8 mouse cellular contexts compared by ENCODE assay signal in the genomic region with DNA sequence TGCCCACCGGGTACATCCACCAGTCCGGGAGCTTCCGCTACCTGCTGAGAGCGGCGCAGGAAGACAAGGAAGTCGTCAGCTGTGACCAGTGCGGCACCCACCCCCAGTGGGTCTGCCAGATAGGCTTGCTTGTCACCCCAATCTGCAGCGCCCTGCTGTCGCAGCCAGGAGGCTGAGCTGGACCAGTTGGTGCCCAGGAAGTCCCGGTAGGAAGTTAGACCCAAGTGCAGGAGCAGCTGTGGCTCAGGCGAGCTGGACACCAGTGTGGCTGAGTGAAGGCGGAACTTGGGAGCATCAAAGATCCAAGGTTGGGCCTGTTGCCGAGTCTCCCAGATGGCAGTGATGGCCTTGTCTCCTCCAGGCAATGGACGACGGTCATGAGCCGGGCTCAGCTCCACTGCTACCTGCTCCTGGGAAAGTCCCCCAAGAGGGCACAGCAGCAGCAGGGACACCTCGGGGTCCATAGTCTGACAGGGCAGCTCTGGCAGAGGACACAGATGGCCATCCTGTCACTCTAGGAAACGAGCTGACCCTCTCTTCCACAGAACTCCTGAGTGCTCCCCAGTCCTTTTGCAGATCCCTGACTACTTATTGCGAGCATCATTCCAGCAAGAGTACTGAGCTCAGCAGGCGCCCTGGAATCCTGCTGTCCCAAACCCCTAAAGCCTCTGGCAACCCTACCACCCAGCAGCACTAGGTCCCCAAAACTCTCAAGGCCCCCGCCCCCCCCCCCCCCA. TPM values are rescaled to one million over a fixed set of nuclear protein-coding genes. Genes with fewer than 3 reads are reported as not detected.
DNase-seq lines count a peak whose midpoint lies in the region; ATAC-seq and TF ChIP-seq lines count a peak whose summit lies in the region.

No protein-coding gene starts in this region.

- H3K27me3 ChIP-seq in heart, embryonic 11.5 days (ENCODE audit: control insufficient read depth, insufficient read depth, low read length) = no peaks in the 10 kb centered on the region
- no peaks in the 10 kb centered on the region for H3K27me3 ChIP-seq in E14TG2a.4 (ENCODE audit: insufficient read depth, low read length)
- H3K27me3 ChIP-seq in embryonic facial prominence, embryonic 13.5 days = no peaks in the 10 kb centered on the region
- H3K27me3 ChIP-seq in kidney, embryonic 16.5 days (ENCODE audit: insufficient read depth, low read length) = no peaks in the 10 kb centered on the region

- H3K4me3 ChIP-seq in heart, embryonic 11.5 days (ENCODE audit: low read depth, low read length) = peak overlapping the region; percentile 67
- H3K4me3 ChIP-seq in E14TG2a.4 (replicated peaks; ENCODE audit: low read length) = peak overlapping the region; percentile 84
- peak overlapping the region; percentile 66 for H3K4me3 ChIP-seq in embryonic facial prominence, embryonic 13.5 days
- H3K4me3 ChIP-seq in kidney, embryonic 16.5 days (ENCODE audit: low read length) = peak overlapping the region; percentile 67
- peak overlapping the region; percentile 67 for H3K4me3 ChIP-seq in olfactory bulb, adult 2 months (ENCODE audit: insufficient read depth, low read depth, low read length)

- H3K4me1 ChIP-seq in heart, embryonic 11.5 days (ENCODE audit: control insufficient read depth, insufficient read depth, low read length) = peaks cover 22% of the 10 kb centered on the region
- H3K4me1 ChIP-seq in E14TG2a.4 (replicated peaks; ENCODE audit: low read depth, low read length) = peaks cover 72% of the 10 kb centered on the region
- peaks cover 39% of the 10 kb centered on the region for H3K4me1 ChIP-seq in embryonic facial prominence, embryonic 13.5 days
- peaks cover 35% of the 10 kb centered on the region for H3K4me1 ChIP-seq in kidney, embryonic 16.5 days (ENCODE audit: insufficient read depth, low read length)
- peaks cover 38% of the 10 kb centered on the region for H3K4me1 ChIP-seq in olfactory bulb, adult 2 months (ENCODE audit: control insufficient read depth, insufficient read depth, low read length)

- no peak for ATAC-seq in heart, embryonic 11.5 days (replicated peaks; ENCODE audit: insufficient number of reproducible peaks, low FRiP score, low TSS enrichment)
- ATAC-seq in embryonic facial prominence, embryonic 13.5 days (ENCODE audit: insufficient number of reproducible peaks, insufficient read depth, low FRiP score, low TSS enrichment, low read depth) = no peak
- no peak for ATAC-seq in kidney, embryonic 16.5 days (ENCODE audit: low FRiP score, low TSS enrichment)
- ATAC-seq in megakaryocyte-erythroid progenitor cell, adult 5-6 weeks (replicated peaks; ENCODE audit: low FRiP score, low TSS enrichment, poor library complexity, severe bottlenecking) = no peak

- DNase-seq in heart, postnatal 4 days = no peak
- DNase-seq in right cerebral cortex, adult 2 months (ENCODE audit: low spot score in 2 of 2) = no peak

- peaks cover 4% of the 10 kb centered on the region; the same call in 1 of the 2 replicates for H3K9me3 ChIP-seq in heart, embryonic 11.5 days (replicated peaks; ENCODE audit: control insufficient read depth, low read length)
- H3K9me3 ChIP-seq in E14TG2a.4 (ENCODE audit: low read length) = peaks cover 19% of the 10 kb centered on the region
- H3K9me3 ChIP-seq in embryonic facial prominence, embryonic 13.5 days = no peaks in the 10 kb centered on the region
- no peaks in the 10 kb centered on the region for H3K9me3 ChIP-seq in kidney, embryonic 16.5 days (ENCODE audit: low read length)

- H3K4me2 ChIP-seq in heart, embryonic 11.5 days = peak overlapping the region; percentile 93
- H3K4me2 ChIP-seq in embryonic facial prominence, embryonic 13.5 days = peak overlapping the region; percentile 81
- H3K4me2 ChIP-seq in kidney, embryonic 16.5 days (replicated peaks; ENCODE audit: low read depth, low read length) = peak overlapping the region; percentile 90

- H3K36me3 ChIP-seq in heart, embryonic 11.5 days (ENCODE audit: control insufficient read depth, insufficient read depth, low read length) = peaks cover 19% of the 10 kb centered on the region
- peaks cover 27% of the 10 kb centered on the region for H3K36me3 ChIP-seq in E14TG2a.4 (ENCODE audit: insufficient read depth, low read length)
- peaks cover 27% of the 10 kb centered on the region for H3K36me3 ChIP-seq in embryonic facial prominence, embryonic 13.5 days
- H3K36me3 ChIP-seq in kidney, embryonic 16.5 days (ENCODE audit: insufficient read depth, low read length) = peaks cover 16% of the 10 kb centered on the region

- no peak for TF ChIP-seq CTCF in E14TG2a.4 (conservative IDR thresholded peaks at IDR 0.05; ENCODE audit: low read length)
- TF ChIP-seq CTCF in olfactory bulb, adult 2 months (IDR thresholded peaks at IDR 0.05; ENCODE audit: insufficient read depth, low read depth, low read length) = no peak

- 44% methylated on average over 21 of the region's 21 CpGs for WGBS in heart, embryonic 11.5 days (ENCODE audit: insufficient replicate concordance)
- WGBS in embryonic facial prominence, embryonic 13.5 days = 49% methylated on average over 21 of the region's 21 CpGs
- 45% methylated on average over 21 of the region's 21 CpGs for WGBS in kidney, embryonic 16.5 days
- 41% methylated on average over 20 of the region's 21 CpGs for WGBS in olfactory bulb, adult 2 months

- TF ChIP-seq POLR2A in olfactory bulb, adult 2 months (IDR thresholded peaks at IDR 0.05; ENCODE audit: insufficient read depth, low read depth, low read length) = no peak

- peak overlapping the region; percentile 78 for H3K9ac ChIP-seq in heart, embryonic 11.5 days (ENCODE audit: low read depth, low read length)
- peak overlapping the region; percentile 83 for H3K9ac ChIP-seq in embryonic facial prominence, embryonic 13.5 days
- peak overlapping the region; percentile 86 for H3K9ac ChIP-seq in kidney, embryonic 16.5 days (replicated peaks; ENCODE audit: low read length)

- peak overlapping the region; percentile 50; the same call in 1 of the 2 replicates for H3K27ac ChIP-seq in heart, embryonic 11.5 days (ENCODE audit: low read depth, low read length)
- peak overlapping the region; percentile 49; the same call in 1 of the 2 replicates for H3K27ac ChIP-seq in embryonic facial prominence, embryonic 13.5 days
- H3K27ac ChIP-seq in kidney, embryonic 16.5 days (ENCODE audit: low read length) = peak overlapping the region; percentile 35
- H3K27ac ChIP-seq in olfactory bulb, adult 2 months (ENCODE audit: insufficient read depth, low read depth, low read length) = no peak overlapping the region

RNA-seq across cellular contexts. Expression of a gene that starts 0.5 kb away (rescaled TPM):
- polyA plus RNA-seq in heart, embryonic 11.5 days (2014; fragmentation: Nextera tagmentation; extraction: Ambion mirVana) = 24.6 and 25.2 TPM in 2 replicates
- 10 to 100 TPM; 27.2 to 29.0 TPM for total RNA-seq in heart, postnatal 4 days (2021)
- polyA plus RNA-seq in embryonic facial prominence, embryonic 13.5 days (2015; fragmentation: Nextera tagmentation; extraction: Ambion mirVana) = 19.7 and 22.4 TPM in 2 replicates
- polyA plus RNA-seq in kidney, embryonic 16.5 days (2015; fragmentation: Nextera tagmentation; extraction: Ambion mirVana) = 30.9 and 35.0 TPM in 2 replicates
- not detected in 2 replicates for polyA plus RNA-seq in olfactory bulb, adult 2 months (2012; ENCODE audit: insufficient read depth, insufficient read length, low replicate concordance, missing spikeins)
- 11.1 TPM in 2 replicates for total RNA-seq in megakaryocyte-erythroid progenitor cell, adult 5-6 weeks (2014; fragmentation: Nextera tagmentation)
- total RNA-seq in megakaryocyte-erythroid progenitor cell, adult 5-6 weeks (2017) = 5.4 and 6.5 TPM in 2 replicates

RNA-seq across cellular contexts. Expression of a gene that starts 0.5 kb away (rescaled TPM):
- polyA plus RNA-seq in heart, embryonic 11.5 days (2014; fragmentation: Nextera tagmentation; extraction: Ambion mirVana) = 13.4 and 14.7 TPM in 2 replicates
- 10 to 100 TPM; 22.6 to 25.7 TPM for total RNA-seq in heart, postnatal 4 days (2021)
- 11.9 and 12.4 TPM in 2 replicates for polyA plus RNA-seq in embryonic facial prominence, embryonic 13.5 days (2015; fragmentation: Nextera tagmentation; extraction: Ambion mirVana)
- 12.6 and 13.1 TPM in 2 replicates for polyA plus RNA-seq in kidney, embryonic 16.5 days (2015; fragmentation: Nextera tagmentation; extraction: Ambion mirVana)
- not detected in 2 replicates for polyA plus RNA-seq in olfactory bulb, adult 2 months (2012; ENCODE audit: insufficient read depth, insufficient read length, low replicate concordance, missing spikeins)
- 0.57 and 1.9 TPM in 2 replicates for total RNA-seq in megakaryocyte-erythroid progenitor cell, adult 5-6 weeks (2014; fragmentation: Nextera tagmentation)
- total RNA-seq in megakaryocyte-erythroid progenitor cell, adult 5-6 weeks (2017) = 3.4 TPM in 1 of 2 replicates, not detected in the other

RNA-seq across cellular contexts. Expression of a gene that starts 3.1 kb away (rescaled TPM):
- 26.3 and 28.5 TPM in 2 replicates for polyA plus RNA-seq in heart, embryonic 11.5 days (2014; fragmentation: Nextera tagmentation; extraction: Ambion mirVana)
- total RNA-seq in heart, postnatal 4 days (2021) = 10 to 100 TPM; 48.7 to 49.2 TPM
- polyA plus RNA-seq in embryonic facial prominence, embryonic 13.5 days (2015; fragmentation: Nextera tagmentation; extraction: Ambion mirVana) = 23.0 and 23.8 TPM in 2 replicates
- 26.8 and 27.3 TPM in 2 replicates for polyA plus RNA-seq in kidney, embryonic 16.5 days (2015; fragmentation: Nextera tagmentation; extraction: Ambion mirVana)
- polyA plus RNA-seq in olfactory bulb, adult 2 months (2012; ENCODE audit: insufficient read depth, insufficient read length, low replicate concordance, missing spikeins) = not detected in 2 replicates
- 15.0 and 17.0 TPM in 2 replicates for total RNA-seq in megakaryocyte-erythroid progenitor cell, adult 5-6 weeks (2014; fragmentation: Nextera tagmentation)
- total RNA-seq in megakaryocyte-erythroid progenitor cell, adult 5-6 weeks (2017) = 8.5 and 11.5 TPM in 2 replicates

RNA-seq across cellular contexts. Expression of a gene that starts 8.0 kb away (rescaled TPM):
- polyA plus RNA-seq in heart, embryonic 11.5 days (2014; fragmentation: Nextera tagmentation; extraction: Ambion mirVana) = 76.9 and 79.1 TPM in 2 replicates
- total RNA-seq in heart, postnatal 4 days (2021) = 100 to 1,000 TPM; 263 to 265 TPM
- polyA plus RNA-seq in embryonic facial prominence, embryonic 13.5 days (2015; fragmentation: Nextera tagmentation; extraction: Ambion mirVana) = 53.4 and 58.6 TPM in 2 replicates
- polyA plus RNA-seq in kidney, embryonic 16.5 days (2015; fragmentation: Nextera tagmentation; extraction: Ambion mirVana) = 25.1 and 37.3 TPM in 2 replicates
- polyA plus RNA-seq in olfactory bulb, adult 2 months (2012; ENCODE audit: insufficient read depth, insufficient read length, low replicate concordance, missing spikeins) = not detected in 2 replicates
- total RNA-seq in megakaryocyte-erythroid progenitor cell, adult 5-6 weeks (2014; fragmentation: Nextera tagmentation) = 56.3 and 71.4 TPM in 2 replicates
- 13.2 and 16.9 TPM in 2 replicates for total RNA-seq in megakaryocyte-erythroid progenitor cell, adult 5-6 weeks (2017)

RNA-seq across cellular contexts. Expression of a gene that starts 15.1 kb away (rescaled TPM):
- 84.5 and 88.4 TPM in 2 replicates for polyA plus RNA-seq in heart, embryonic 11.5 days (2014; fragmentation: Nextera tagmentation; extraction: Ambion mirVana)
- total RNA-seq in heart, postnatal 4 days (2021) = 10 to 100 TPM; 23.5 to 26.6 TPM
- polyA plus RNA-seq in embryonic facial prominence, embryonic 13.5 days (2015; fragmentation: Nextera tagmentation; extraction: Ambion mirVana) = 84.4 and 95.1 TPM in 2 replicates
- polyA plus RNA-seq in kidney, embryonic 16.5 days (2015; fragmentation: Nextera tagmentation; extraction: Ambion mirVana) = 139 and 150 TPM in 2 replicates
- polyA plus RNA-seq in olfactory bulb, adult 2 months (2012; ENCODE audit: insufficient read depth, insufficient read length, low replicate concordance, missing spikeins) = not detected in 2 replicates
- 63.5 and 120 TPM in 2 replicates for total RNA-seq in megakaryocyte-erythroid progenitor cell, adult 5-6 weeks (2014; fragmentation: Nextera tagmentation)
- 72.8 and 85.4 TPM in 2 replicates for total RNA-seq in megakaryocyte-erythroid progenitor cell, adult 5-6 weeks (2017)

Comparison
In these comparisons a context has a peak if more than half of its experiments do, and no peak if none do; other contexts are left out.
1. RNA of a gene that starts 0.5 kb away (polyA plus RNA-seq): 30.9 to 35.0 TPM in kidney, embryonic 16.5 days, 24.6 to 25.2 TPM in heart, embryonic 11.5 days and 19.7 to 22.4 TPM in embryonic facial prominence, embryonic 13.5 days; not detected in olfactory bulb, adult 2 months; every median in the first group is over 10 times any median in the second.
2. RNA of a gene that starts 0.5 kb away (polyA plus RNA-seq): 13.4 to 14.7 TPM in heart, embryonic 11.5 days, 12.6 to 13.1 TPM in kidney, embryonic 16.5 days and 11.9 to 12.4 TPM in embryonic facial prominence, embryonic 13.5 days; not detected in olfactory bulb, adult 2 months; every median in the first group is over 10 times any median in the second.
3. RNA of a gene that starts 3.1 kb away (polyA plus RNA-seq): 26.8 to 27.3 TPM in kidney, embryonic 16.5 days, 26.3 to 28.5 TPM in heart, embryonic 11.5 days and 23.0 to 23.8 TPM in embryonic facial prominence, embryonic 13.5 days; not detected in olfactory bulb, adult 2 months; every median in the first group is over 10 times any median in the second.
4. Peak in every context shown above with its lines, with median percentiles within 50 percentile points of each other: H3K4me2 ChIP-seq, H3K4me3 ChIP-seq and H3K9ac ChIP-seq.